Mouse (Mus musculus): Measurements from ENCODE around the gene Rarg.

Gene Rarg

DNA sequence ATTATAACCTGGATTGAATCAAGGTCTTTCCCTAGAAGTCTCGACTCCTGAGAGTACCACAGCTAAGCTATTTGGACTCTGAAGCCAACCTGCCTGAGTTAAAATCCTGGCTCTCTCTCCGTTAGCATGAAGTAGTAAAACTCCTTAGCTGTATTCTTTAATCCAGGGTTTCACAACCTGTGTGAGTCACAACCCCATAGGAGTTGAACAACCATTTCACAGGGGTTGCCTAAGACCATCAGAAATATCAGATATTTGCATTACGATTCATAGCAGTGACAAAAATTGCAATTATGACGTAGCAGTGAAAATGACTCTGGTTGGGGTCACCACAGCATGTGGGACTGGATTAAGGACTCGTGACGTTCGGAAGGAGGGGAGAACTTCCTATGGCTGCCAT, 24.6 kb downstream of the Rarg start:
- ChIA-PET CTCF (interaction anchor here in 3 of 4 experiments (0.7 to 1.3 kb wide), 3 partner anchors 9 to 11 kb away, joined by 3 read pairs; no protein-coding TSS in a partner anchor), POLR2A (interaction anchor here in 3 of 4 experiments (0.9 to 4.8 kb wide), 8 partner anchors 8 to 47 kb away, joined by 3 to 39 read pairs (median 6); no protein-coding TSS in a partner anchor)

DNA sequence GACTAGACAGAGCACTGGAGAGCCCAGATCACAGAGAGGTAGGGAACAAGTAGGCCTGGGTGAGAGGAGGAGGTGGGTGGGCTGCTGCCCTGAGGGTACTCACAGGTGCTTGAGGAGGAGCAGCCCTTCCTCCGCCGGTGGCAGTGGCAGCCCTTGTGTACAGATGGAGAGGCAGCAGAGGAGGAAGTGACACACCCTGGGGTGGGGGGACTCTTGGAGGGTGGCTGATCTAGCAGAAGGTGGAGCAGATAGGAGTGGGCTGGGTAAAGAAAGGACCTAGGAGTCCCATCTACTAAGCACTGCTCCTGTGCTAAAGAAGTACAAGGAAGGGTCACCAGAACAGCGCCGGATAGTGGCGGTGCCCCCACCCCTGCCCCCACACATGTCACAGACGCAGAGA, 25.6 kb downstream of the Rarg start, which contains the start of gene Itgb7:
Gene Itgb7 (minus strand): TSS at position 197 of the 400 bp plus-strand sequence.
- CTCF ChIA-PET, result interaction anchor here in 1 of 4 experiments (1.4 kb wide), 1 partner anchor 124 kb away, joined by 5 read pairs; no protein-coding TSS in a partner anchor

DNA sequence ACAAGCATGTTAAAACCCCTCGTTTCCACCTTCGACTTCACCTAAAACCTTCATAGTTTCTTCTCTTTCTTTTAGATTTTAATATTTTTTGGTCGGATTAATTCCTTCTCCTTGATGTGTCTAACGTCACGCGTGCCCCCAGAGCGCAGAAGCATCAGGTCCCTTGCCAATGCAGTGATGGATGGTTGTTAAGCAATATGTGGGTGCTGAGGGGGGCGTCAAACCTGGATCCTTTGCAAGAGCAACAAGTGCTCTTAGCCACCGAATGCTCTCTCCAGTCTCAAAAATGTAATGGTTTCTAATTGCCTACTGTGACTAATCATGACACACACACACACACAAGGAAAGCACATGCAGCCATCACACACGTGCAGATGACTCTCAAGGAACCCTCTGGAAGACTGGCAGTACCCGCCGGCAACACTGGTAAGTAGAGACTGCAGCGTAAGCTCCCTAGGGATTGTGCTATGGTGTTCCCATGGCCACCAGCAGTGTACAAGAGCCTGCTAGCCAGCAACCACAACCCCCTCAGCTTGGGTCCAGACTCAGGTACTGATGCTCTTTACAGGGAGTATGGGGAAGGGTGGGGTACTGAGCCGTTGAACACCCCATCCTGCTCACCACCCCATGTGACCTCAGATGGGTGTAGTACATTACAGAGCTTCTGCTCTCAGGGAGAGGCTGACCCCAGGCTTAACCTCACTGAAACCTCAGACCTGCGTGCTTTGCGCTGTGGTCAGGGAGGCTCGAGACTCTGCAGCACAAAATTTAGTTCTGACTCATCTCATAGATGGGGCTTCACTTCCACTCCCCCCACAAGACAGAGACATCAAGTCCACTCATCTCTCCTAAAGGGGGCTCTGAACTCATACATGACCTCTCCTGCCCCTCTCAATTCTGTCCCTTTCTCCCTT, 26.7 kb downstream of the Rarg start:
- ChIA-PET CTCF (interaction anchor here in 3 of 4 experiments (0.9 to 1.4 kb wide), 3 partner anchors 9 to 123 kb away, joined by 3 to 5 read pairs (median 5); no protein-coding TSS in a partner anchor), POLR2A (interaction anchor here (0.5 to 3.1 kb wide), 14 partner anchors 9 to 286 kb away, joined by 3 to 10 read pairs (median 4); partner anchors contain the start of genes Map3k12 (in 1 of the 4), Soat2 (in 1 of the 4) and Spryd3 (in 1 of the 4))

More for the DNA sequence above, 25.6 kb downstream of the Rarg start, which contains the start of gene Itgb7:
- POLR2A ChIA-PET, result interaction anchor here in 3 of 4 experiments (0.7 to 3.2 kb wide), 6 partner anchors 11 to 46 kb away, joined by 3 to 16 read pairs (median 4); no protein-coding TSS in a partner anchor

GRCm38 (mm10) chr15:102225619-102226018, 31.7 kb downstream of the Rarg start:
- POLR2A ChIA-PET, result interaction anchor here (0.5 to 5.3 kb wide), 20 partner anchors 9 to 236 kb away, joined by 3 to 39 read pairs (median 11); partner anchors contain the start of genes Csad (in 2 of the 4), Zfp740 (in 2 of the 4), Aaas (in 1 of the 4) and Soat2 (in 1 of the 4)
- CTCF ChIA-PET, result interaction anchor here (0.6 to 3.8 kb wide), 18 partner anchors 10 to 213 kb away, joined by 3 to 109 read pairs (median 12); partner anchors contain the start of genes Csad (in 1 of the 4), Tns2 (in 1 of the 4) and Zfp740 (in 1 of the 4)

GRCm38 (mm10) chr15:102224992-102225617, 32.2 kb downstream of the Rarg start:
- ChIA-PET CTCF (interaction anchor here (0.5 to 3.8 kb wide), 112 partner anchors 9 to 898 kb away, joined by 3 to 109 read pairs (median 5); partner anchors contain the start of genes Csad (in 4 of the 4), Soat2 (in 3 of the 4), Krt8 (in 2 of the 4) and Spryd3 (in 2 of the 4)), POLR2A (interaction anchor here (0.5 to 5.3 kb wide), 61 partner anchors 9 to 938 kb away, joined by 3 to 40 read pairs (median 6); partner anchors contain the start of genes Csad (in 3 of the 4), Zfp740 (in 3 of the 4), Soat2 (in 2 of the 4) and Tns2 (in 2 of the 4))

DNA sequence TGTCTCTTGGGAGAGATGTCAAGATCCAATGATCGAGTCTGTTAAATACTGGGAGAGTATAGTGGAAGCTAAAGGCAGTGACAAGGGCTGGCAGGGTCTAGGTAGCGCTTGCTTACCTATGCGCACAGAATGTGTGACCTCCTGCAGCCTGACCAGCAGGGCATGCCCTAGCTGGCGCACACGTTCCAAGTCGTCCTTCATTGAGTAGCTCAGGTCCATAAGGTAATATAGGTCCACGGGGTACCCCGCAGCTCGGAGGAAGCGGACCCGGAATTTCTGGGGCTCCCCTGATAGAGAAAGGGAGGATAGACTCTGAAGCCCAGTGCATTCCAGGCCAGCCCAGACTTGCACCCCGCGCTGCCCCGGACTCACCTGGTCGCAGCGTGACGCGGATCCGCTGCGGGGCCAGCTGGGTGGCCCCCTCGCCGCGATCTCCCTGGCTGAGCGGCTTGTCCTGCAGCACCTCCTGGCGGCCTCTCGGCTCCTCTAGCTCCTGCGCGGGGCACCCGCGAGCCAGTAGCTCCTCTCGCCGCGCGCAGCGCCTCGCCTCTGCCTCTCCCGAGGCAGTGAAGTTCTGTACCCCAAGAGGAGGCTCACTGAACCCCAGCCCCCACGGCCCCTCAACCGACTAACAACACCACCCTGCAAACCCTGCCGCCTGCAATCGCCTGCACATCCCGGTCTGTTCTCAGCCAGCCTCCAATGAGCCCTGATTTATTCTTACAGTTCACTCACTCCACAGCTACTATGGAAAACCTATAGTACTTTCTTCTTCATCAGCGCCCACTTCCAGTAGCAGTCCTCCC, 32.9 kb downstream of the Rarg start:
- ChIA-PET CTCF (interaction anchor here (0.5 to 3.8 kb wide), 136 partner anchors 8 to 1720 kb away, joined by 3 to 109 read pairs (median 4); partner anchors contain the start of genes Csad (in 4 of the 4), Soat2 (in 3 of the 4), Tns2 (in 3 of the 4) and Krt8 (in 2 of the 4)), POLR2A (interaction anchor here (0.6 to 5.3 kb wide), 80 partner anchors 9 to 939 kb away, joined by 3 to 40 read pairs (median 5); partner anchors contain the start of genes Csad (in 3 of the 4), Soat2 (in 3 of the 4), Zfp740 (in 3 of the 4) and Mfsd5 (in 2 of the 4))

GRCm38 (mm10) chr15:102222386-102222785, 34.9 kb downstream of the Rarg start:
- ChIA-PET CTCF (interaction anchor here in 3 of 4 experiments (0.7 to 1.1 kb wide), 4 partner anchors 8 to 44 kb away, joined by 3 to 4 read pairs (median 4); no protein-coding TSS in a partner anchor), POLR2A (interaction anchor here in 3 of 4 experiments (0.6 to 4.4 kb wide), 9 partner anchors 11 to 117 kb away, joined by 5 to 39 read pairs (median 6); partner anchors contain the start of genes Csad (in 2 of the 3) and Zfp740 (in 1 of the 3))

- ChIA-PET CTCF (interaction anchor here in 1 of 4 experiments (1.1 kb wide), 1 partner anchor 229 kb away, joined by 5 read pairs; no protein-coding TSS in a partner anchor), POLR2A (interaction anchor here (0.6 to 5.7 kb wide), 16 partner anchors 10 to 101 kb away, joined by 3 to 35 read pairs (median 4); partner anchors contain the start of genes Csad (in 3 of the 4), Zfp740 (in 2 of the 4), Soat2 (in 1 of the 4) and Spryd3 (in 1 of the 4))
These were observed 40.0 kb downstream of the Rarg start for GRCm38 (mm10) chr15:102217325-102217724.

DNA sequence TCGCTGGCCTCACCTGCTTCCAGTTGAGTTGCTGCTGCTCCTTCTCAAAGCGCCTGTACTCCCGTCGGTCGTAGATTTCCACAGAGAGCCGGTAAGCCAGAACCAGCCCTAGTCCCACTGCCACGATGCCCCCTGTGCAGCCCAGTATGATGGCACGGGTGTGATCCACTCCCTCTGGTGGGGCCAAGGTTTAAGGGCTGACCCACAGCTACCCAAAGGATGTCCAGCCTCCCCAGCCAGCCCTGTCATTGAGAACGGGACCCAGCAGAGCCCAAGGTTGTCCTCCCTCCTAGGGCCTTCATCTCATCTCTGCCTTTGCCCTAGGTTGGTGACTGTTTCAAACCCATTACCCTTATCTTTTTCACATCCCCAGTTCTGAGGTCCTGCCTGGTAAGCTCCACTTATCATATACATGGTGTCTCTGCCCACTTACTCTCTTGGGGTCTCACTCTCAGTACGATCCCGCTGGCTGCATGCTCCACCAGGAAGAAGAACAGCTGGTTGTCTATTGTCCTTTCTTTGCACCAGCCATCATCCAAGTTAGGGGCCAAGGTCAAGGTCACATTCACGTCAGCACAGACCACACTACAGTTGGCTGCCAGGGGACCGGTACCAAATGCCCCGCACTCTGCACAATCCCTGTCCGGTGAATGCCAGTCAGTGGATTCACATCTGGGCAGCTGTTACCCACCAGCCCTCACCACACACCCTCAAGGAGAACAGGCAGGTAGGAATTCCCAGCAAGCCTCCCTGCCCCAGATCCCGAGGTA, 40.7 kb downstream of the Rarg start:
- CTCF ChIA-PET, result interaction anchor here in 1 of 4 experiments (0.7 kb wide), 1 partner anchor 8 kb away, joined by 3 read pairs; no protein-coding TSS in a partner anchor
- POLR2A ChIA-PET, result interaction anchor here (0.6 to 5.7 kb wide), 20 partner anchors 8 to 102 kb away, joined by 3 to 35 read pairs (median 4); partner anchors contain the start of genes Csad (in 3 of the 4), Zfp740 (in 2 of the 4), Soat2 (in 1 of the 4) and Spryd3 (in 1 of the 4)

DNA sequence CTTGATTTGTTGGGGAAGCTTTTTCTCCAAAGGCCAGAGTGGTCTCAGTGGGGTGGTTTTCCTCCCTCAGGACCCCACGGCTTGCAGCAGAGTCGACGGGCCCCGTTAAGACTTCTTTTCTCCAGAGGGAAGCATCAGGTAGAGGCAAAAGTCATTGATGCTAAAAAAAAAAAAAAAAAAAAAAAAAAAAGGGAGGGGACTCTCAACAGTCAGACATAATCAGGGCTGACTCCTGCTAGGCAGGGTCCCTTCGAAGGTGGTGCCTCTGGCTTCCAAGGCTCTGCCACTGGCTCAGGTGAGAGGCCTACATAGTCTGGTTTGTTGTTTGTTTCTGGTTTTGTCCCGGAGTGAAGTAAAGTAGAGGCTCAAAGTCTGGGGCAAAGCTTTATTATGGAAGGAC, 41.7 kb downstream of the Rarg start:
- POLR2A ChIA-PET, result interaction anchor here in 3 of 4 experiments (0.6 to 5.7 kb wide), 16 partner anchors 8 to 142 kb away, joined by 3 to 35 read pairs (median 5); partner anchors contain the start of genes Csad (in 3 of the 3), Zfp740 (in 2 of the 3) and Tns2 (in 1 of the 3)
- CTCF ChIA-PET, result interaction anchor here in 2 of 4 experiments (0.6 to 4.6 kb wide), 5 partner anchors 8 to 285 kb away, joined by 3 to 27 read pairs (median 5); no protein-coding TSS in a partner anchor

DNA sequence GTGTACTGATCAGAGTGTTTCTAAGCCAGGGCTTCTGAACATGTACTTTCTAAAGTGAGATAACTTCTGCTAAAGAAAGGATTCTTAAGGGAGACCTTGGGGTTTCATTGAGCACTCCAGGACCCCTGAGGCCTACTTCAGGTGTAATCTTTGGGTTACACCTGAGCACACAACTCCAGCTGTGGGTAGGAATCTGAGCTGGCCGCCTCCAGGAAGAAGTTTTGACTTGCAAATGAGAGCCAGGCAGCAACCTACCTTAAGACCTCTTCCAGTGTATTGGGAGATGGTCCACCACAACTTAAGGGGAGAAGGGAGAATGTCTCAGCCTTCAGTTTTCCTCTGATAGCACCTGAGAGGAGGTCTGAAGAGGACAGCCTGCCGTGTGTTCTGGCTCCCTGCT, 43.2 kb downstream of the Rarg start:
- POLR2A ChIA-PET, result interaction anchor here in 3 of 4 experiments (0.5 to 5.7 kb wide), 16 partner anchors 10 to 135 kb away, joined by 3 to 35 read pairs (median 7); partner anchors contain the start of genes Csad (in 2 of the 3), Zfp740 (in 2 of the 3) and Tns2 (in 1 of the 3)
- CTCF ChIA-PET, result interaction anchor here in 1 of 4 experiments (0.6 to 4.6 kb wide), 2 partner anchors 10 to 36 kb away, joined by 3 to 27 read pairs; no protein-coding TSS in a partner anchor

DNA sequence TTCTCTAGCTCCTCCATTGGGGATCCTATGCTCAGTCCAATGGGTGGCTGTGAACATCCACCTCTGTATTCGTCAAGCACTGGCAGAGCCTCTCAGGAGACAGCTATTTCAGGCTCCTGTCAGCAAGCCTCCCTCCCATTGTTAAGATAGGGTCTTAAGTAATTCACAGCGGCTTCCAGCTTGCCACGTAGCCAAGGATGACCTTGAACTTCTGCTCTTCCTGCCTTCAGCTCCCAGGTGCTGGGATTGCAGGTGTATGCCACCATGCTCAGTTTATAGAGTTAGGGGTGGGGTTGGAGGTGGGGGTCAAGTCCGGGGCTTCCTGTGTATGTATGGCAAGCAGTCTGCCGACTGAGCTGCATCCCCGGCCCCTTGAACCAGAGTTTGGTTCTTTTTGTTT, 45.4 kb downstream of the Rarg start:
- POLR2A ChIA-PET, result interaction anchor here (0.6 to 4.8 kb wide), 49 partner anchors 9 to 1291 kb away, joined by 3 to 28 read pairs (median 4); partner anchors contain the start of genes Zfp740 (in 3 of the 4), Aaas (in 2 of the 4), Eif4b (in 2 of the 4) and Spryd3 (in 2 of the 4)
- CTCF ChIA-PET, result interaction anchor here in 3 of 4 experiments (0.7 to 4.6 kb wide), 15 partner anchors 9 to 1232 kb away, joined by 3 to 27 read pairs (median 3); partner anchors contain the start of gene Zfp740 (in 1 of the 3)

GRCm38 (mm10) chr15:102210816-102211215, 46.5 kb downstream of the Rarg start:
- ChIA-PET POLR2A (interaction anchor here in 3 of 4 experiments (0.7 to 4.8 kb wide), 19 partner anchors 9 to 982 kb away, joined by 3 to 23 read pairs (median 5); partner anchors contain the start of gene Soat2 (in 1 of the 3)), CTCF (interaction anchor here (0.5 to 4.0 kb wide), 11 partner anchors 13 to 204 kb away, joined by 3 to 17 read pairs (median 5); no protein-coding TSS in a partner anchor)

DNA sequence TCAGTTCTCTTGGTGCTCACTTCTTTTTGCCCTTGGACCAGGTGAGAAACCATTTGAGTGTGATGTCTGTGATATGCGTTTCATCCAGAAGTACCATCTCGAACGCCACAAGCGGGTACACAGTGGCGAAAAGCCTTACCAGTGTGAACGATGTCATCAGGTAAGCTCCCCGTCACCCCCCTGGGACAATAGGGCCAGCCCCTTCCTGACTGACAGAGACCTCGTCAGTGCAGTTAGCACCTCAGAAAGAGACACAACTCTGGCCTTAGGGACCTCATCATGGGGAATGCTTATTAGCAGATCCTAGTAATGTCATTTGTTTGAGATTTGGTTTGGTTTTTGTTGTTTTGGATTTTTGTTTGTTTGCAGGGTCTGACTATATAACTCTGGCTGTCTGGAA, 48.2 kb downstream of the Rarg start:
- ChIA-PET POLR2A (interaction anchor here in 2 of 4 experiments (0.6 to 4.8 kb wide), 10 partner anchors 16 to 144 kb away, joined by 3 to 23 read pairs (median 4); no protein-coding TSS in a partner anchor), CTCF (interaction anchor here in 2 of 4 experiments (1.0 to 1.7 kb wide), 3 partner anchors 15 to 38 kb away, joined by 3 to 9 read pairs (median 4); no protein-coding TSS in a partner anchor)
